Mouse (Mus musculus) E14TG2a.4 (cell line): ENCODE data around the gene Tmem135.

Experiments used
- CTCF ChIP-seq: conservative IDR thresholded peaks from 2 replicates; pipeline ENCODE4 v1.5.1; 2014; ENCODE audit warnings: low read length
- POU5F1 ChIP-seq: IDR thresholded peaks from 2 replicates; pipeline ENCODE4 v1.6.1; 2014; ENCODE audit warnings: low read length, borderline replicate concordance

DNA sequence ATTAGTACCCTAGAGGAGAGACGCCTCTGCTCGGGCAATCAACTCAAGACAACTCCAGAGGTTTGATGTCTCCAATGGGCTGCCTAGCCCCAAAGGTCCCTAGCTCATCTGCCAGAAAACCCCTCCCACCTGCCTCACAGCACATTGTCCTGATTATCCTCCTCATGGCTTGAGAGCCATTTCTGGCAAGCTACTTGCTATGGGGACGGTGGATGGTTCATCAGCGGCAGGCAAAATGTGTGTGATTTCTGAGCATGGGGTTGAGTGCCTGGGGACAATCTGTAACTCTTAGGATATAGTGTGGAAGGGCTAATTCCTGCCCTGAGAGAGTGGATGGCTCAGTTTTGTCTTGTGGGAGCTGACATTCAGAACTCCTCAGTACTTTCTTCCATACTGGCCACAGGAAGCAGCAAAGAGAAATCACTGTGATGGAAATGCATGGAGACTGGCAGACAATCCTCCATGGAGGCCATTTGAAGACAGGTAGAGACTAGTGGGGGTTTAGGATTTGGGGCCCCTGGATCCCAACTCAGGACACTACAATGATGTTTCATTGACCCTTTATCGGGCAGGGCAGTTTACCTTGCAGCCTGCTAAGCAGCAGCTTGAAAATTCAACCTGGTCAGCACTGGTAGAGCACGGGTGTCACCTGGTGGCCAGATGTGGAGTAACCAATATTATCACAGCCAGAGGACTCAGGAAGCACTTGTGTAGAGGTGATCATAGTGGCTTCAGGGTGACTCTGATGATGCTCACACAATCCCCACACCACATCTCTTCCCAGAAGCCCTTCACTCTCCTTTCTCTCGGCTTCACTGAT is 277.7 kb downstream of the Tmem135 start:
- TF ChIP-seq CTCF (peak; percentile 69), POU5F1 (no peak)
